Mouse (Mus musculus) megakaryocyte, adult 5-6 weeks (primary cell): Measurements from ENCODE around the gene Lpp. TPM values are rescaled to one million over a fixed set of nuclear protein-coding genes. Genes with fewer than 3 reads are reported as not detected.

Experiments
- ATAC-seq: 2 replicates; pipeline ENCODE4 v1.8.0; 2016; ENCODE audit warnings: mild to moderate bottlenecking, inconsistent platforms; ENCODE audit not compliant: poor library complexity, severe bottlenecking
- total RNA-seq, 2 experiments: library from RNA; stranded (forward) in 1 of 2; stranded (reverse) in 1 of 2; fragments of 153-499, 151-499 nt in 1 of 2; fragments of 221-1000, 200-1000 nt in 1 of 2; gene quantifications; 2 replicates each; pipeline versions ENCODE4 v1.2.3 to v1.2.4; 2015 to 2017

Lpp gene
- total RNA-seq, 2 experiments from 2014 or later: 3.1 to 5.1 TPM

DNA sequence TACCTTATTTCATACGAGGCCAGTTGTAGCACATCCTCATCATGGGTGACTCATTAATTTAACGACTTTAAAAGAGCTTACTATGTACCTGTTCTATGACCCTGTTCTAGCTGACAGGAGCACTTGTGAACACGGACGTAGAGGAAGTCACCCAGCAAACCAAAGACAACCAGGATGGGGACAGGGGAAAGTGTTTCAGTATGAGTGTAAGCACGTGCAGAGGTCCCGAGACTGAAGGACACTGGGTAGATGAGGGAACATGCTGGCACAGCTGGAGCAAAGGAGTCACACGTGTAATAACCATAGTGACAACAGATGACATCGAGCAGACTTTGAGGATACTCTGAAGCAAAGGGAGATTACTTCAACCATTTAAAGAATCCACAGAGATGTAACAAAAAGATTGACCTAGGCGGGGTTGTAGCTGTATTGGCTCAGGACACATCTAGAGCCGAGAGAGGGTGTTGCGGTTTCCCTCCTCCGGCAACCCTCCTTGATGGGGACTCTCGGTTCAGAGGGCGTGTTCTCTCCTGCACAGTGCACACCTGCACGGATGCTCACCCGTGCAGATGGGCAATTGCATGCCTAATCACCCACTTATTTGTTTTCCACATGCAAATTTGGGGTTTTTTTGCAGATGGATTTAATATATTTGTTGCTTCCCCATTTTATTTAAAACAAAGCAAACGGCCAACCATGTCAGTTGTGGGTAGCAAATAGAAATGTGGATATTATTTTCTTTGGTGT is 74.4 kb downstream of the Lpp start:
- ATAC-seq: no peak

DNA sequence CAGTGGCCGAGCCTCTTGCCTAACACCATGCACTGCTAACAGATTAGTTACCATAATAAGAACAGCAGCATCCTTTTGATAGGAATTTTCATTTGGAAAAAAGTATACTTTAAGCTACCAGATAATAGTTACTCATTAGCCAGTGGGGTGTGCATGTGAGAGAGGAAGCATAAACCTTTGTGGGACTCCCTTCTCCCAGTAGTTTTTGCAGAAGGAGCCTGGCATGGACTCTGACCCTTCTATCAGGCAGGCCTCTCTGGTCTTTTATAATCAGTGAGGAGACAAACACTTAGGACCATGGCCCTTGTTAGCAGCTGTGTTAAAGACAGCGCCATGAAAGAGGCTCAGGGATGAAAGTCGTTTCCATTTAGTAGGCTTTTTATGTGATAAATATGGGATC is 76.0 kb downstream of the Lpp start:
- ATAC-seq: no peak

DNA sequence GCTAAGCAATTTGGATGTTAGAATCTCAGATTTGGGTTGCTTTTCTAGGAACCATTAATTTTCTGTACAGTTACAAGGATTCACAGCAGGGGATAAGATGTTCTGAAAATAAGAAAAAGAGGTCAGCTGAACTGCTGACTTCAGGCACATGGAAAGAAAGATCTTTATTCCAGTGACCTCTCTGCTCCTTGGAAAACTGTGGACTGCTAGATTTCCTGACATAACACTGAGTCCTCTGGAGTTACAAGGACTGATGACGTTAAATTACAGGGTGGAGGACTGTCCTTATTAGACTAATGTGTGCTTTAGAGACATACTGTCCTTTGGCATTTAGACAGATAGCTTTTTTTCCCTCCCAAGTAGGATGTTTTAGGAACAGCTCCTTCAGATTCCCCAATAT is 77.3 kb downstream of the Lpp start:
- ATAC-seq: no peak

DNA sequence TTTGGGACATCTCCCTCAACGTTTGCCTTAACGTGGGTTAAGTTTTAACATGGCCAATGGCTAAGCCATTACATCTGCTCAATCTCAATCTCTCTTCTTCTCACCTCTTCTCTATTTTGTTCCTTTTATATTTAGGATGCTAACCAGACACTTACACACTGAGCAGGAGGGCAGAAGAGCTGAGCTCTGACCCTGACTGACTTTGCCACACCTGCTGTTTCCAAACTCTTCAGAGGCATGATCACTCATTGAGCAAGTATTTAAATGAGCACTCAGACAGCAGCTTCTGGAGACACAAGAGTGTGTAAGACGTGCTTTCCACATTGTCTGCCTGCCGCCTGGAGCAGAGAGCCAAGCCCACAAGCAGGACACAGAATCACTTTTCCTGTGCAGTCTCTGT is 77.7 kb downstream of the Lpp start:
- no peak for ATAC-seq

DNA sequence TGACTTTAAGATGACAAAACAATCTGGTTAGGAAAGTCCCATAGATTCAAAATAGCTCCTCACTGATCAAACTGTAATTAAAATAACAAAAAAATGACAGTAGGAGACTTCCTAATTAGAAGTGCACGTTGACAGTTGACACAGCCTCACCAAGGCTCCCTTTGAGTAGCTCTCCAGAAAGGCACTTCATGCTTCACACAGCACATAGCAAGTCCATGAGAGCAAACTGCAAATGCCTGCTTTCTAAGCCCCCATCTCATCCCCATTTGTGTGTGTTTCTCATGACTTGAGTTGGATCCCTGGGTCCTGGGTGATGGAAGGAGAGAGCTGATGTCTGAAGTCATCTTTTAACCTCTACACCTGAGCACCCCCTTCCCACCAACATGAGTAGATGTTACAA is 78.5 kb downstream of the Lpp start:
- no peak for ATAC-seq

DNA sequence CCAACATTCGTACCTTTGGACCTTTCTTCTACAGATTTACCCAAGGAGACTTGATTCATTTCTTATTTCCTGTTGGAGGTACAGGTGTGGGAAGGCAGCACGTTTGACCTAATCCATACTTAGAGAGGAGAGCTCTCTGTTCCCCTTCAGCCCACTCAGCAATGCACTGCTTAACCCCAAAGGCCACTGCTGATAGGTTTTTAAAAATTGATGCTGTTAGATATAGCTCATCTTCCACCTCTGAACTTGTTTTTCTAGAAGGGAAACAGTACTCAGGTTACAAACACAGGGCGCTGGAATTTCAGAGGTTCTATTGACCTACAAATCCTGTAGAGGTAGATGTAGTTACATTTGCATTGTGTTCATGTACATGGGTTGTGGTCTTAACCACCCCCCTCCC is 80.7 kb downstream of the Lpp start:
- ATAC-seq: no peak

DNA sequence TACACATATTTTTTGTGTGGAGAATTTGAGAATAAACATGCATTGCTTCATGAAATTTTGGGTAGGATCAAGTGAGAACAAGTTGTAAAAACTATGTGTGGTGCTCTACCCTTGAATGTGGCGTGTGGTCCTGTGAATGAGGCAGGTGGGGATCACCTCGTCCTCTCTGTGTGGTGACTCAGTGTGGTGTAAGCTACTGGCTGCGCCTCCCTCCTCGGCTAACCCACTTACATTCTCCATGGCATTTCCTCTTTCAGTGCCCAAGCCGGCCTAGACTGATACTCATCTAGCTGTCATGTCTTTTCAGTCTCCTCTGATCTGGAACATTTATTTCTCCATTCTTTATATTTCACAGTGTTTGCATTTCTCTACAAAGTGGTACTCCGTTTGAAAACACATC is 81.5 kb downstream of the Lpp start:
- ATAC-seq: peak; percentile 63

DNA sequence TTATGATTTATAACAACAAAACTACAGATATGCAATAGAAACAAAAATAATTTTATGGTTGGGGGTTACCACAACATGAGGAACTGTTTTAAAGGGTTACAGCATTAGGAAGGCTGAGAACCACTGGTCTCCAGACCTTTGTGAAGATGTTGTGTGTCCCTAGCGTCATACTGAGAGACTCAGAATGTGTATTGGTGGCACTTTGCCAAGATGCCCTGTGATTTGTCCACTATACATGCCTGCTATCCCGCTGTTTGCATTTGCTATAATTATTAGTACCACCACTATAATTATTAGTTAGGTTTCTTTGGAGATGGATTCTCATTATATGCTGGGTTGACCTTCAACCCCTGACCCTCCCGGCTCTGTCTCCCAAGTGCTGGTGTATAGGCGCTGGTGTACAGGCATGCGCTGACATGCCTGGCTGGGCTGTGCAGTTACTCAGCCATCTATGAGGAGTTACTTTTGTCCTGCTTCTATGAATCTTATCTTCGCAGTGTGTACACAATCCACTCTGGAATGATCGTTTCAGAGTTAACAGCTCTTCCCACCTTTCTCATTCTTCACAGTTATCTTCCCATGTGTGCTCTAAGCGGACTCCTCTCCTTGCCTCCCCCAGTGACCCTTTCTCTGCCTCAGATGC is 82.1 kb downstream of the Lpp start:
- no peak for ATAC-seq

DNA sequence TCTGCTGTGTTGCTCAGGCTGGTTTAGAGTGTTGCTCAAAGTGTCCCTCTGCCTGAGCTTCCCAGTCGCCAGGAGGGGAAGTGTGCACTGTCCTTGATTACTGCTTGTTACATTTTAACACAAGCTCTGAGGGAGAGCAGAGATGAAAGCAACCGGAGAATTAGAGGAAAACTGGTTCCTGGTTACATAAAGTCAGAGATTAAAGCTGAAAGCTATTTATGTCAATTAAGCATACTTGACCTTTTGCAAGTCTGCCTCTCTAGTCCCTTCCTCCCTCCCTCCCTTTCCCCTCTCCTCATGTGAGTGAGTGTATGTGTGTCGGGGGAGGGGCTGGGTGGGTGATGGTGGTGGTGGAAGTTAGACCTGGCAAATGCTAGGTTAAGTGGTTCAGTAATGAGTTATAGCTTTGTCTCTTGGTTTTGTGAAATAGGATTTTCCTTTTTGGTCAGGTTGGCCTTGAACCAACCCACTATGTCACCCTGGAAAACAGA is 83.6 kb downstream of the Lpp start:
- no peak for ATAC-seq

DNA sequence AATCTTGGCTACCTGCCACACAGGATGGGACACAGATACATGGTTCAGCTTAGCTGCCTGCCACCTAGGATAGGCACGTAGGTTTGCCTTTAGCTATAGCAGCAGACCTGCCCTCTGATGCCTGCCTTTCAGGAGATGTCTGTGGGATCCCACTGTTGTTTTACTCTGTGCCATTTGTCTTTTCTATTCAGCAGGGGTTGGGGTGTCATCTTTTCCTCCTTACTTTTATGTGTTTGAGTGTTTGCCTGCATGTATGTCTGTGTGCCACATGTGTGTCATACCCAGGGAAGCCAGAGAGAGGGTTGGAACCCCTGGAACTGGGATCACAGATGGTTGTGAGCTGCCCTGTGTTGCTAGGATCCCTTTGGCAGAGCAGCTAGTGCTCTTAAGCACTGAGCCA is 84.7 kb downstream of the Lpp start:
- no peak for ATAC-seq

DNA sequence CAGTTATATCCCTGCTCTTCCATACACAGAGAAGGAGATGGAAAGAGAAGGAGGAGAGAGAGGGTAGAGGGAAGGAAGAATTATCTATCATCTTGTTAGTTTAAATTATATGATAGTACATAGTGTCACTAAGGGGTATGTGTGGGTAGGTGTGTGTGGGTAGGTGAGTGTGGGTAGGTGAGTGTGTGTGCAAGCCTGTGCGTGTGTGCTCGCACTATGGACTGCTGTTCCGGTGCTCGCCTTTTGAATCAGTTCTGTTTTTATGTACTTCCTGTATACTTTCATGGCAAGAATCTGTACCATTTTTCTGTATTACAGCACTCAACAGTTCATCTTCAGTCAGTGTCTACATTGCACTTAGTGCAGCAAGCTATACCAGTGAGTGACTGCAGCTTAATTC is 85.5 kb downstream of the Lpp start:
- no peak for ATAC-seq

DNA sequence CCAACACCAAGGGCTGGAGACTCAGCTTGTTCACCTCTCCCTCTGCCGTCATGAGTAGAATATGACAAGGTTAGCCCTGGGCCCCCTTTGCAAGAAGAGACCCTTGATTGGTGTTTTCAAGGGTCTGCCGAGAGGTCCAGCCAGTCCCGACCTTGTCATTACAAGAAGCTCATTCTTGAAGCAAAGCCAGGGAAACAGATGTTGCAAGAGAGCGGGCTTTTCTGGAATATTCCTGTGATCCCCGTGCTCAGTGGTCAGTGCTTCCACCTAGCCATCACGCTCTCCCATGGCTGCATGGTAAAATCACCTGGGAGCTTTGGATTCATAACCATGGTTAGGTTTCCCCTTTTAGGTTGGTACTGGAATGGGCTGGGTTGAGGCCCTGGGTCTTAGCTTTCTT is 89.3 kb downstream of the Lpp start:
- no peak for ATAC-seq

DNA sequence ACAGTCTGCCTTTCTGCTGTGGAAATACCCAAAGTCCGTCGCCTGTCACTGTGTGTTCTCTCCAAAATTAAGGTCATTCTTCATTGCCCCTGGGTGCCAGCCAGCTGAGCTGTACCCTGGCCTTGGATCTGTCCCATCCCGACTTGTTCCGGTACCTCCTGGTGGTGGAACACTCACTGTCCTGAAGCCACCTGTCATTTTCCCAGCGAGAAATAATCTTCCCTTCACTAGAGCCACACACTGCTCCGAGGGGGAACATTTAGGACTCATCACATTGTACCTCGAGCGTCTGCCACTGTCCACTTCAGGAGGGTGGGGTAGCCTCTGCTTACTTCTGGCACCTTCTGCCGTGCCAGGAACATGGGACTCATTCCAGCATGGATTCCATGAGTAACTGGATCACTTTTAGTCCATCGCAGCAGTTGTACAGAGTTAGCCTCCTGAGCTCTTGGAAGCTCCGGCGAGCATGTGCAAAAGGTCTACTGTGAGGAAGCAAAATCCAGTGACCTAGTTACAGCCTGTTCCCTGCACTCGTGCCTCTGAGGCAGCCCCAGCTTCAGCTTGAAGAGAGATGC is 90.3 kb downstream of the Lpp start:
- no peak for ATAC-seq

DNA sequence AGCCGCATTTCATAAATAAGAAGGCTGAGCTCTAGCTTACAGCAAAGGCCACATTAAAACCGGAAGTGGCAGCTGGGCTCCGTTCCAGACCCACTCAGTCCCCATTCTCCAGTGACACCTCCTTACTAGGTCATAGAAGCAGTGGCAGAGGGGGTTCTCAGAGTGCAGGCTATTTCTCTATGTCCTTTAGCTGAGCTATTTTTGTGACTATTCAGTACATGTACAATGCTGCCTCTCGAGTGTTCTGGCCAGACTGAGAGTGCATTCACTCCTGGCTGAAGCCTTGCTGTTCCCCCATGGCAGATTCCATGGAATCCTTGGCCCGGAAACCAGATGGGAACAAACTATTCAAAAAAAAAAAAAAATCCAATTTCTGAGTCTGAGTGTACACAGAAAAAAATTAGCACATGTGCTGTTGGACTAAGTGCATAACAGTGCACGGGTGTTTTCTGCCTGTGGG is 94.5 kb downstream of the Lpp start:
- peak; percentile 35; the same call in 1 of the 2 replicates for ATAC-seq

DNA sequence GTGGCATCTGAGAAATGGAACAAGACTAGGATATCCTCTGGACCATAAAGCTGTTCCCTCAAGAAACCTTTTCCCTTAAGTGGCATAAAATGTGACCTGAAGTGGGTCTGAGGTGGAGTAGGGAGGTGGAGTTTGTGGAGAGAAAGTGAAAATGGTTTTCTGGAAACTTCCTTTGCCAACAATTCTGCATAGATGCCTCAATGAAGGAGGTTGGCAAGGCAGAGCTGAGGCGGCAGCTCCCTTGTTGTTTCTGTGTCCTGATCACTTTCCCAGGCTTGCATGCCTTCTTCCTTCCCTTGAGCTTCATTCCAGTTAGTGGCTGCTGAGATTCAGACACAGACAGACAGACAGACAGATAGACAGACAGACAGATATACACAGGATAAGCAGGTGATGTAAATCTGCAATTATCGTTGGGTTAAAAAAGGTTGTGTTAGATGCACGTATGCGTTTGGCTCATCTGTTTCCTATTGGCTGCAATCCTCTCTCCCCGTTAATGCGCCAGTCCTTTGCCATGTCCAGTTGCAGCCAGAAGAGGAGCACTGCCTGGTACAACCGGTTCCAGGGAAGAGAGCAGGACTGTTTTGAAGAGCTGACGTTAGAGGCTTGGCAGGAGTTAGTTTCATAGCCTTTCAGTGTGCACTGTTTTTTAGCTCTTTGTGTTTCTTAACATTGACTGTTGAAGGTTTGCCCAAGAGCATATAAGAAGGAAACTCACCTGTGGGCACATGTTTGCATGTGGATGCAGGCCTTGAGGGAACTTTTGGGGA is 96.4 kb downstream of the Lpp start:
- no peak for ATAC-seq

DNA sequence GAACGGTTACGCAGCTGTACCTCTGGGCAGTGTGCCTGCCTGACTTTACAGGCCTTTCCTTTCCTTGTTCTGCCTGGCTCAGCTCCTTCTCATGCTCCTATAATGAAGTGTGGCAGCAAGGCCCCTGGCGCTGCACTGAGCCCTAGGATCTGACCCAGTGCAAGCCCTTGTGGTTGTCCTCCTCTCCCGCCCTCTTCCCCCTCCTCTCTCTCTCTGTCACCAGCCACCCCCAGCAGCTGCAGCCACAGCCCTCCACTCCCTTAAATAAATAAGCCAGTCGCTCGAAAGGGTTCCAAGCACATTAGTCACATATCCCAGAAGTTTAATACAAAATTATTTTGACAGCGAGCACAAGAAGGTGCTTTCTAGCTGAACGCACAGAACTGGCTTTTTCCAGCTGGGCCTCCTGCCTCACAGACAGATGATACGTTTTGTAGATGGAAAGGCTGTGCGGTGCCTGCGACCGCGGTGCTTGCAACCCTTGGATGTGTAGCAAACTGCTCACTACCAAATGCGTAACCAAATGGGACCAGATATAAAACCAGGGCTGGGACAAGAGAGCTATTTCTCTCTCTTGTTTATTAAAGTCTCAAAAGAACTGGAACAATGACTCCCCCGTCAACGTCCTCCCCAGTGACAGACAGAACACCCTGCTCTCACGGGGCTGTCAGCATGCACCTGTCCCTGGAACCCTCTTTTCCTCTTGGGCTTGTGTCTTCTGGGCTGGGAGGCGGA is 97.6 kb downstream of the Lpp start:
- ATAC-seq: no peak

DNA sequence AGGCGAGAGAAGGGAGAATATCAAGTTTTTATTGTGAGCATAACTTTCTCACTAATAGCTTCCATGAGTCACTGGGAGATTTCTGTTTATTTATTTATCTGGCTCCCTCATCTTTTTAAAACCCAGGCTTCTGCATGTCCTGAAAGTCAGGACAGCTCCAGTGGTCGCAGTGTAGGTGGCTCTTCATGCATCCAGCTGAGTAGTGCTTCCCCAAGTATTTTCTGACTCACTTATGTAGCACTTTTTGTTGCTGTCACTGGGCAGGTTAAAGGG is 98.1 kb downstream of the Lpp start:
- ATAC-seq: no peak

DNA sequence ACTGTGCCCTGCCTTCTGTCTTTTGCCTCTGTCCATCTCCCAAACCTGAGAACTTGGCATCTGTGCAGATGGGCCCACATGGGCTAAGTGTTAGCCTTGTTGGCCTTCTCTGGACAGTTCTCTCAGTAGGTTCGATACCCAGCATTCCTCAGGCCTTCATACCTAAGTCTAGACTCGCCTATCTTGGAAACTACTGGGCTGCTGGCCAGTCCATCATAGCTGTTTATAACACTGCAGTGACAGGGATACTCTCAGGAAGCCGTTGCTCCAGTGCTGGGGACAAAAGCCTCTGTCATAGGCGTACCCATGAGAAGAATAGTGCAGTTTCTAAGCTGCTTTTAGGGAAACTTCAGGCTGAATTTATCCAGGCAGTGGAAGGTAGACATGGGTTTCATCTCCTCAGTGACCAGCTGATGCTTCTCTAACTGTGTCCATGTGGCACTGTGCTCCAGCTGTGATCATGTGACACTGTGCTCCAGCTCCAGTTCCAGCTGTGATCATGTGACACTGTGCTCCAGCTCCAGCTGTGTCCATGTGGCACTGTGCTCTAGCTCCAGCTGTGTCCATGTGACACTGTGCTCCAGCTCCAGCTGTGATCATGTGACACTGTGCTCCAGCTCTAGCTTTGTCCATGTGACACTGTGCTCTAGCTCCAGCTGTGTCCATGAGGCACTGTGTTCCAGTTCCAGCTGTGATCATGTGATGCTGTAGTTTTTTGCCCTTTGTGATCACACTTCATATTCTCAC is 99.1 kb downstream of the Lpp start:
- no peak for ATAC-seq

DNA sequence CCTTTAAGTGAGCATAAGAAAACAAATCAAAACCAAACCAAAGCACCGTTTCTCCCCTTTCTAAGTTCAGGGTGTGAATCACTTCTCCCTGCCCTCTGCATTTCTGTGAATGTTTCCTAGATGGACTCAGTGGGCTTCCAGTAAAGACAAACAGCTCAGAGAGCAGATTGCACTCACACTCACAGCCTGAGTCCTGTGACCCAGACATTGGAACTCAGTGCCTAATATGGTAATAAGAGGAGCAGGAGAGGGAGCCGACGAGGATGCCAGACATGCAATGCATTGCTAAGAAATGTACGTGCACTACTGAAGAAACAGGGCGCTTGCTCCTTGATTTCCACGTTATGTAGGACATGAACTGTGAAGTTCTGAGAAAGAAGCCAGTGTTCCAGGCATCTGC is 101.2 kb downstream of the Lpp start:
- ATAC-seq: no peak

DNA sequence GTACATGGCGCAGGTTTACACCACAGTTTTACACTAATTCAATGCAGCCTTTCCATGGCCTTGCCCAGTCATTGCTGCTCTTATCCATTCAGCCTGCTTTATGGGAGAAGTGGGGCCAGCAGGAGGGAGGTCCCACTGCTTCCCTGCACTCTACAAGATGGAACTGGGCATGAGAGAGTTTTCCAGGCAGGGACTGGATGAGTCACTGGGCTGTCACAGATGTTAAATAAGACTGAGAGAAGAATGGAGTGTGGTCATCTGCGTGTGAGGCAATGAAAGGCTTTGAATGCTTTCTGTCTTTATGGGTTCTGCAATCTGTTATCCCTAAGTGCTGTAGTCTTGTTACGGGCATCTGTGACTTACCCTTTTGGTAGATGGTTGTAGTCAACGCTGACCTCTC is 102.2 kb downstream of the Lpp start:
- no peak for ATAC-seq
